Mouse (Mus musculus): ENCODE results near the gene Bcorl1.

DNA sequence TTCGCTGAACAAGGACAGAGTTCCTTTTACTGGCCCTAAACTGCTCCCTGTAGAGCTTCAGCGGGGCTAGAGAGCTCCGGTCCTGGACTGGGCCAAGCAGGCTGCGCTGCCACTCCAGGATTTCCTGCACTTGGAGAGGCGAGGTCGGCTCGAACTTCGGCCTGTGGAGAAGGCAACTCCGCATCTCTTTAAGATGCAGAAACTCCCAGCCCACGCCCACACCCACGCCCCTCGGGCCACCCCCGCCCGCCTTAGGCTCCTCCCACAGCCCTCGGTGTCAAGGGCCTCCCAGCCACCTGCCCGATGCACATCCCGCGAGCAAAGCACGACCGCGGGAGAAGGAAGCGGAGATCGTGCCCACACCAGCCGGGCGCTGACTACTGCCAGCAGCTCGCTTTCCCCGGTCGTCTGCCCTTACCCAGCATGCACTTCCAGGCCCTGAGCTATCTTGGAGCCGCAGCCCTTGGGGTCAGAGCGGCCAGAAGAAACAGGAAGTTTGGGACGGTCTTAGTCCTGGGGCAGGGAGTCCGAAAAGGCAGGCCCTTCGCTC lies 26.6 kb upstream of the Bcorl1 start:
- no peak for TF ChIP-seq CTCF (IDR thresholded peaks at IDR 0.05; ENCODE audit: low read depth)
- TF ChIP-seq EP300 (IDR thresholded peaks at IDR 0.05; ENCODE audit: low read depth), result no peak

Measured in liver, embryonic 14.5 days (tissue).